Mouse (Mus musculus) small intestine, adult 2 months (tissue): ENCODE data around the gene Eif3l.

Experiments
- CTCF ChIP-seq: fragments of 200-500 bp; IDR thresholded peaks from 2 replicates; pipeline ENCODE4 v1.5.1; 2012; ENCODE audit warnings: low read depth, mild to moderate bottlenecking, control low read depth, inconsistent platforms, low read length, moderate library complexity, mixed read lengths; ENCODE audit not compliant: insufficient replicate concordance, insufficient read length; ENCODE audit errors: extremely low read depth
- POLR2A ChIP-seq: fragments of 200-500 bp; IDR thresholded peaks from 2 replicates; pipeline ENCODE4 v1.6.1; 2012; ENCODE audit warnings: low read depth, mild to moderate bottlenecking, control low read depth, inconsistent platforms, low read length, moderate library complexity

DNA sequence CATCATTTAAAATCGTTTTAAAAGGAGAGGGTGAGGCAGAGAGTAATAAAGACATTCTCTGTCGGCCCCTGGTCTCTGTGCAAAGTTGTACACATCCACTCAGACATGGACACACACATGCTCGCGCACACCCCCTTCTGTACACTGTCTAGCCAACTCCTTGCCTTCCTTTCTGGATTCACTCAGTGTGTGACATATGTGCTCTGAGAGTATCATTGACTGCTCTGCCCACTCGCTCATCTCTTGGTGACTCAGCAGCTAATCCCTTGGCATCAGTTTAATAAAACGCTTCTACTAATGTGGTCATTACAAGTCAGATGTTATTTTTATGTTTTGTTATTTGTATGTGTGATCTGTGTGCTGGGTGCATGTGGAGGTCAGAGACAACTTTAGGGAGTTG, 17.3 kb downstream of the Eif3l start:
- TF ChIP-seq CTCF (no peak), POLR2A (no peak)
